Mouse (Mus musculus): ENCODE results near the gene Tkt.
A peak's percentile ranks its signal among the peaks of the same experiment; 100 is the strongest.
"Not testable (repeated sequence)": the region's sequence is repeated elsewhere in the genome, so short reads cannot be mapped to it uniquely, and the experiment has no call there.

Gene Tkt

DNA sequence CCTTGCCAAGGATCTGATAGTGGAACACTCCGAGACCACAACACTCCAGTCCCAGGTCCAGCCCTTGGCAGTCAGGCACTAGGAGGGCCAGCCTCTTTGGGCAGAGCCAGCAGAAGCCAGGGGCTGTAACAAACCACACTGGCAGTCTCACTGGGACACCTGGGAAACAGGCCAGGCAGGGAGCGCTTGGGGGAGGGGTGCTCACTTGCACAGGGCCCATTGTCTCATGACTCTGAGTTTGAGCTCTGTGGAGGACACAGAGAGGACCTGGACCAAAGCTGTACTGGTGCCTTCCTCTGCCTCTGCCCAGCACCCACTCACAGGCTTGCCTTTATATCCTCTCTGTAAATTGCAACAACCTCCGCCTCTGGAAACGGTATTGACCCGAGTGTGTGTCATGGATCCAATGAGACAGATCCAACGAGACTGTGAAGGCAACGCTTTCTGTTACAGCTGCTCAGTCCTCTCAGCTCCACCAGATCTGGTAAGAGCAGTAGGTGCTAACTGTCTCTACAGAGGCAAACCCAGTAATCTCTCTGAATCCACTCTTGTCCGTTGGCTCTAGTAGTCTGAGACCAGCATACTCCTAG, at the start of gene Tkt:
Gene Tkt, plus strand, starts transcription at position 229 of the 590 bp plus-strand sequence.
- peak; percentile 81 for DNase-seq (ENCODE audit: low spot score)

DNA sequence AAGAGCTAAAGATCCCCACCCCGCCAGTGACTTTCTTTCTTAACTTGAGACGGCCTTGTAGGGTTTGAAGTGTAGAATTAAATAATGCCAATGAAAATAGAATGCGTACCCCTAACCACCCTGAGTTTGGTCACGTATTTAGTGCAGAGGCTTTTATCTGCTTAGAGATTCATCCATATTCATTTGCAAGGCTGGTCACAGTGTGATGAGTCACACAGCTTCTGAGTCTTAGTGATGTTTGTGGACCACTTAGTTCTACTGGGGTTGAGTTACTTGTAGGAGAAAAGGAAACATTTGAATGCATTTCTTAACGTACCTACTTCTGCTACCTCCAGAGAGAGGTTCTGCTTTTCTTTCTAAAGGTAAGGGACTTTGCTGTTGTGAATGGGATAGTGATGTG, 43.2 kb upstream of the Tkt start:
- no peak for DNase-seq (ENCODE audit: low spot score)

DNA sequence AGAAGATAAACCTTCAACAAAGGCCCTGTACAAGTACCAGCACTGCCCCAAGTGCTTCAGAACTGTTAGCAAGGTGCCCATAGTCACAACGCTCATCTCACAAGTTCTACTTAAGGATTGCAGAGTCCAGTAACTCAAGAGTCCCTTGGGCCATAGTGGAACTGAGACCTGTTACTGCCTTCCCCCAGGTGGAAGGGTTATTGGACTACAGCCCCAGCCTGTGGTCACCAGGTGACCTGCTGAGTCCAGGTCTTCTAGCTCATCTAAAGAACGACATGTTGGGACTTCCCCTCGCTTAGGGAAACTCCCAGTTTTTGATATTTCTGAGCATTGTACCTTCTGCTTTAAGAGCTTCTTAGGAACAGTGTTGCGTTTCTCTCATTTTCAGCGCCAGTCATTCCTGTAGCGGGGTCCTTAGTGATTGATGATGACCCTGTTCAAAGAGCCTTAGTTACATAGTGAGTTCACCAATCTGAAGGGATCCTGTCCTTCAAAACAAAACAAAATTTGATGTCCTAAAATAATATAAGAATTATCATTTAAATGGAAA, 37.9 kb upstream of the Tkt start:
- no peak for DNase-seq (ENCODE audit: low spot score)

DNA sequence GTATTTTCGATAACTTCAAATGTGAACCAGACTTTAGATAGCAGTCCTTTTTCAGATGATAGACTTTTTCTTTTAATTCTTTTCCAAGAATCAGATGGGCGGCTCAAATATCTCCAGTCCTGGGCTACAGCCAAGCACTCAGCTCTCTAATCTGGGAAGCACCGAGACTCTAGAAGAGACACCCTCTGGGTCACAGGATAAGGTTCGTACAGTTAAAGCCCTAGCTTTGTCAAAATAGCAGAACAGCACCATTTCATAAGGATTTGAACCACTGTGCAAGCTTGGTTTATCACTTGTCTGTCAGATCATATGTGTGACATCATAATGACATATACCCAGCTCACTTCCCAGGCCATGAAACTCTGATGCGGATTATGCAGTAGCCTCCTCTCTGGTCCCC, 35.3 kb upstream of the Tkt start:
- DNase-seq (ENCODE audit: low spot score), result no peak

DNA sequence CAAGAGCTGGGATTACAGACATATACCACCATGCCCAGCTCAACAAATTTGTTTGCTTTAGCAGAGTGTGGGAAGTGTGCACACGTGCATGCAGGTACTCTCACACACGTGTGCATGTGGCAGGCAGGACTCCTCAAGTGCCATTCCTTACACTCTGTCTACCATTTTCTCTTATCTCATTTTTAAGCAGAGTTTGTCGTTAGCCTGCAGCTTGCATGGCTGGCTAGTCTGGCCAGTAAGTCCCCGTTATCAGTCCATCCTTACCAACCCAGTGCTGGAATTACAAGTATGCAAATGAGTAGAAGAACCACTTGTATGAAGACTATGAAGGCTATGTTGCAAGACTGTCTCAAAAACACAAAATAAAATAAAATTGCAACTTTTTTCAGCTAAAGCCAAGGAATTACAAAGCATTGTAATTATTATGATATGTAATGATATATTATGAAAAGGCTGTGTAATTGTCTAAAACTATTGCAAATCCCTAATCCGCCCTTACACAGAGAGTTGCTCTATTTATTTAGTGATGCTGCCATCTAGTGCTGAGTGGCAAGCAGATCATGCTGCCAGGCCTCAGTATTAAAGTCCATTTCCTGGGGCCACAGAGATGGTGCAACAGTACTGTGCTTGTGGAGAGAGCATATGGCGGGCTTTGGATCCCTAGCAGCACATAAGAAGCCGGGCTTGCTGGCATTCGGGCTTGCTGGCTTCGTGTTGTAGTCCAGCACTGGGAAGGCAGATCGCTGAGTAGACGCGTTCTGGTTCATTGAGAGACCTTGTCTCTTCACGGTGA, 32.0 kb upstream of the Tkt start:
- DNase-seq (ENCODE audit: low spot score), result no peak

DNA sequence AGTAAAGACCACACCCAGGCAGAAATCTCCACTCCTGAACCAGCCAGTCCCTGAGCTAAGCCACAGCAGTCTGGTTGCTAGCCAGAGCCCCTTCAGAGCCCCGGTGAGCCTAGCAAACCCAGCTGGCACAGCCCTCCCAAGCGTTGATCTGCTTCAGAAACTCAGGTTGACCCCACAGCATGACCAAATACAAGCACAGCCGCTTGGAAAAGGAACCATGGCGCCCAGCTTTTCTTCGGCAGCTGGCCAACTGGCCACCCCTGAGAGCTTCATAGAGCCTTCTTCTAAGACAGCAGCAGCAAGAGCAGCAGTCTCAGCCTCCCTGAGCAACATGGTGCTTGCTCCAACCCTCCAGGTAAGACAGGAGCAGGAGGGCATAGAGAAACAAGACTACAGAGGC, 28.8 kb upstream of the Tkt start:
- DNase-seq (ENCODE audit: low spot score), result no peak

DNA sequence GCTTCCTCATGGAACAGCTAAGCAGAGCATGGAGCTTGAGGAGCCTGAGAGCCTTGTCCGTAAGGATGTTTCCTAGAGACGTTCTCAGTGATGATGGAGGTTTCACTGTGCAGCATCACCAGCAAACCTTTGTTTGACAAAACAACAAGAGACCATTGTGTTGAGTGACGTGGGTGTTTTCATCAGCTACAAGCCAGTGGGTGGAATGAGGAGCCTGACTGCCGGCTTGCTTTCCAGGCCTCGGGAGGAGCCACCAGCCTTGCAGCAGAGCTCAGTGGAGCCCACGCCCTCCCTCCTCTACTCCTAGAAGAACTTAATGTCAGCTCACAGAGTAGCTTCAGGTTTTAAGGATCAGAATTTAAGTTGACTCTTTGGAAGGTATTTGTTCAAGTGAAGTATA, 24.8 kb upstream of the Tkt start:
- no peak for DNase-seq (ENCODE audit: low spot score)

DNA sequence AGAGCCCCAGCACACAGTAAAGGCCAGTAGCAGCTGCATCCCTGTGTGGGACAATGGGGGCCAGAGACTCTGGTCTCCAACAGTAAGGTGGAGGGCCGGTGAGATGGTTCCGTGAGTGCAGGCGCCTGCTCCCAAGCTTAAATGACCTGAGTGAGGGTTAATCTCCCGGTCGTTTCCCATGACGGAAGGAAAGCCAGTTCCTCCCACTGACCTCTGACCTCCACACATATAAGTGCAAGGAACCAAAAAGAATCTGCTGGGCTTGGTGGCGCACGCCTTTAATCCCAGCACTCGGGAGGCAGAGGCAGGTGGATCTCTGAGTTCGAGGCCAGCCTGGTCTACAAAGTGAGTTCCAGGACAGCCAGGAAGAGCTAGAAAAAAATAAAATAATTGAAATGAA, 19.8 kb upstream of the Tkt start:
- DNase-seq (ENCODE audit: low spot score), result no peak

DNA sequence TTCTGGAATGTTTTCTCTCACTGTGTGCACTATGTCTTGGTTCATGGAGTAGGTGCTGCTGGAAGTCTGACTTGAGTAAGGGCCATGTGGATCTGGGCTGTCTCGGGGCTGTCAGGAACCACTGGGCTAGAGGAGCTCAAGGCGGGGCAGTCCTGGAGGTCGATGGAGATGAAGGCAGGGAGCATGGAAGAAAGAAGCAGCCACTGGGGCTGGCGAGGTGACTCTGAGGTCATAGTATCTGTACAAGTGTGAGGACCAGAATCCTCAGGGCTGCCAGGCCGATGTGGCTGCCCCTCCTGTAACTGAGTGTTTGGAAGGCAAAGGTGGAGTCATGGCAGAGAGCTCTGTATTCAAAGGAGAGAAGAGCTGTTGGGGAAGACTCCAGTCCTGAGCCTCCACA, 19.2 kb upstream of the Tkt start:
- no peak for DNase-seq (ENCODE audit: low spot score)

DNA sequence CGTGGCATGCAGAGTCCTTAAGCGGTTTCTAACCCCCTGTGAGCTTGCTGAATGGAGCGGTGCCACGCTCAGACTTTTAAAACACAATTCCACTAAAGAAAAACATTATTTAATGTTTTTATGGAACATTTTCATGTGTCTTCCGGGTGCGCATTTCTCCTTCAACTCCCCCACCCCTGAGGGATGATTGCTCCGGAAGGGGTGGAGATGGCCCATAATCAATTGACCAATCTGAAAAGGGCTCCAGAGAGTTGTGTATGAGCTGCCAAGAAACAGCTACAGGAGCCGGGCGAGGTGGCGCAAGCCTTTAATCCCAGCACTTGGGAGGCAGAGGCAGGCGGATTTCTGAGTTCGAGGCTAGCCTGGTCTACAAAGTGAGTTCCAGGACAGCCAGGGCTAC, 18.7 kb upstream of the Tkt start:
- no peak for DNase-seq (ENCODE audit: low spot score)

DNA sequence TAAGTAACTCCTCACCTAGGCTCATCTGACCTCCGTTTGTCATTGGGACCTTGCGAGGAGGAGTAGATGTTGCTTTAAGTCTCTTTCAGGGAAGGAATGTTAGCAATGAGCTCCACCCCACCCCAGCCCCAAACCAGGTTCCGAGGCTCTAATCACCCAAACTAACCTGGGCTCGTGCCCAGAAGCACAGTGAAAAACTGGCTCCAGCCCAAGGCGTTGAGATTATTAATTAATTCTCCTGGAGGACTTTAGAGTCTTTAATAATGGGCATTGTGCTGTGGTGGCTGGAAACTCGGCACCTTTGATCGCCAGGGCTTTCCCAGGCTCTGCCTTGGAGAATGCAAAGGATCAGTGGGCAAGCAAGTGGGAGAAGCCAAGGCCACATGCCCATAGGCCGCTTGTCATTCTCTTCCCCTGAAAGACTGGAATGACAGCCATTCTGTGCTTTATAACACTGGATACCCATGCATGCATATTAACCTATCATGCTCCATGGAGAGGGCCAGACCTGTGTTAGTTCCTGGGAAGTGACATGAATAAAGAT, 17.4 kb upstream of the Tkt start:
- no peak for DNase-seq (ENCODE audit: low spot score)

DNA sequence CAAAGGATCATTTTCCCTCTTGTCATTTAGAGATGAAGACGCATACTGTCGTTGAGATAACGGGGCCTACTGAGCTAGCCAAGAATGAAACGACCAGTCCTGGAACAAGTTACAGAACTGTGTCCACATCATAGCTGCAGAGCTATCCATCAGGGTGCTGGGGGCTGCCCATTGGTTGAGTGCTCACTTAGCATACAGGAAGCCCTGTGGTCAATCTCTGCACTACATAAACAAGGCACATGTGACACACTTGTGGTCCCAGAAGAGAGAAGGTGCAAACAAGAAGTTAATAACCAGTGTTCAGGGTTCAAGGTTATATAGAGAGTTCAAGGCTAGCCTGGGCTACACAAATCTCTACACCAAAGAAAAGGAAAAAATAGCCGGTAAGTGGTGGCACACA, 16.7 kb upstream of the Tkt start:
- DNase-seq (ENCODE audit: low spot score), result no peak

DNA sequence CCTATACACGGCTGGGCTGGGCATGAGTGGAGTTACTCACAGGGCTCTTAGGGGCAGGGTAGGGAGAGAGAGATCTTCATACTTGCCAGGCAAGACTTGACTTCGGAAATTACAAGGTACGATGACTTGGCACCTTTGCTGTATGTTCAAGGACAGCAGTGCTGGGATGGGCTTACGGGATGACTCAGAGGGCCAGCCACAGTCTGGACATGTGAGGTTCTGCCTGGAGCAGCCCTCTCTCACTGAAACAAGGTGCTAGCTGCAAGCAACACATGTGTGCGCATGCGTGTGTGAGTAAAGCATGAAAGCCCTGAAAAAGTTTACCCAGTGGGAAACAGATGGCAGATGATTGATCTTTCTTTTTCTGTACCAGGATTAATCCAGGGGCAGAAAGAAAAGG, 16.3 kb upstream of the Tkt start:
- DNase-seq (ENCODE audit: low spot score), result no peak

DNA sequence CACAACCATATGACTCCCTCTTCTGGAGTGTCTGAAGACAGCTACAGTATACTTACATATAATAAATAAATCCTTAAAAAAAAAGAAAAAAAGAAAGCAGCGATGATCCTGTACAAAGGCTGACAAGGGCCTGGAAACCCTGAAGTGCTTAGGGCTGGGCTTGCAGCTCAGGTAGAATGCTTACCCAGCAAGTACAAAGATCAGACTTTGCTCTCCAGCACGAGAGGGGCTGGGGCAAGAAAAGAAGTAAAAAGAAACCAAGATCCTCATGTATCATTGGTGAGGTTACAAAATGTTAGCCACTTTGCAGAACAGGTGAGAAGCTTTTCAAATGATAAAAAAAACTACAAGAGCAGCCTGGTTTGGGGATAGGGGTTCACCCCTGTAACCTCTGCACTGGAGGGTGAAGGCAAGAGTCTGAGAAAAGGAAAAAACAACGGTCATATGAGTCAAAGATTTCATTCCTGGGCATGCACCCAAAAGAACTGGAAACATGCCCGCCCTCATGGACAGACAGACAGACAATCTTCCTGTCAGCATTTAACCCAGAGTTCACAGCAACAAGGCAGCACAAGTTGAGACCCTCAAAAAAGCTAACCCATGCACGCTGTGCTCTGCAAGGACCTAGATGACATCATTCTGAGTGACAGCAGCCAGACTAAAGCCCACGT, 14.2 kb upstream of the Tkt start:
- DNase-seq (ENCODE audit: low spot score), result no peak

DNA sequence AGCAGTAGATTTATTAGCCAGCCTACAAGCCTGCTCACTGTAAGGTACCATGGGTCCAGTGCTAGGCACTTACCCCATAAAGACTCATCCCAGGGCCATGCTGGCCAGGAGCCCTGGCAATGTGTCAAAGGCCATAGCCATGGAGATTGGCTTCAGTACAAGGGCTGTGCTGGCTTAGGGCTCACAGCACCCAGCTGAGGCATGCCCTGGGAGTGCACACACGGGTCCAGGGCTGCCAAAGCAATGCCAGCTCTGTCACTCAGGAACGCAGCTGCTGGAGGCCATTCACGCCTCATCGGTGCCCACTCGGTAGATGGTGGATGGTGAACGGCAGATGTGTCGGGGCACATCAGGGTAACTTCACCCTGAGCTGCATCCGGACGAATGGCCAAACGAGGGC, 6.6 kb upstream of the Tkt start:
- DNase-seq (ENCODE audit: low spot score), result peak; percentile 59

DNA sequence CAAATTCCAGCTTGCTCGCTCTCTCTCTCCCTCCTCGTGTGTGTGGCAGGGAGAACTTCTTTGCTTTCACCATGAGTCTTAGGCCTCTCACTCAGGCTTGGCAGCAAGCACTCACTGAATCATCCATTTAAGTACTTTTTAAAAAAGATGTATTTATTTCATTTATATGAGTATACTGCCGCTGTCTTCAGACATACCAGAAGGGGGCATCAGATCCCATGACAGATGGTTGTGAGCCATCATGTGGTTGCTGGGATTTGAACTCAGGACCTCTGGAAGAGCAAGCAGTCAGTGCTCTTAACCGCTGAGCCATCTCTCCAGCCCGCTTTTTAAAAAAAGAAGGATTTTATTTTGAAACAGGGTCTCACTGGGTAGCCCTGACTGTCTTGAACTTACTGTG, 4.8 kb upstream of the Tkt start:
- not testable (repeated sequence) for DNase-seq (ENCODE audit: low spot score)

DNA sequence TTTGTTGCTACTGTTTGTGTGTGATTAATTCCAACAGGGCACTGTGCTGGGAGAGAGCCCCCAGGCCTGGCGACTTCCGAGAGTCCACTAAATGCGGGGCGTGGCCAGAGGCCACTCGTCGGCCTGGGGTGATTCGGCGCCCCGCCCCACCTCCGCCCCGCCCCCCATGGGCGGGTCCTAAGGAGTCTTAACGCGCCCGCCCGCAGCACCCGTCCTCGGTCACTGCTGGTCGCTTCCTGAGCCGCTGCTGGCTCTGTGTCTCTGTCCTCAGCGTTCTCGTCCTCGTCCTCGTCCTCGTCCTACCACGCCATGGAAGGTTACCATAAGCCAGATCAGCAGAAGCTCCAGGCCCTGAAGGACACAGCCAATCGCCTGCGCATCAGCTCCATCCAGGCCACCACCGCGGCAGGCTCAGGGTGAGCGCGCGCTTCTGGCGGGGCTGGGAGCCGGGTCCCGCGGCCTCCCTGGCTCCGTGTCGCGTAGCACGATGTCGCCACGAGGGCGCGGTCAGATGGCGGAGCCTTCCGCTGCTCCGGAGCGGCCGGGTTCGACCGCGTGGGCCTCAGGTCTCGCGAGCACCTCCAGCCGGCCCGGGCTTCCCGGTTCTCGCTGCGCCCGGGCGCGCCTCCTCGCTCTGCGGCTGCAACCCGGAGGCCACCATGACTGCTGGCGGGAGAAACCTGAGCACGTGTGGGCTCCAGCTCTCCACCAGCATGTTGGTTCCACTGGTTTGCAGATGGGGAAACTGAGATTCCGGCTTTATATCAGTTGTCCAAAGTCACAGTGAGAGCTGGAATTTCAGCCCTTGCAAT, 1.0 kb downstream of the Tkt start:
- DNase-seq (ENCODE audit: low spot score), result peak; percentile 92

DNA sequence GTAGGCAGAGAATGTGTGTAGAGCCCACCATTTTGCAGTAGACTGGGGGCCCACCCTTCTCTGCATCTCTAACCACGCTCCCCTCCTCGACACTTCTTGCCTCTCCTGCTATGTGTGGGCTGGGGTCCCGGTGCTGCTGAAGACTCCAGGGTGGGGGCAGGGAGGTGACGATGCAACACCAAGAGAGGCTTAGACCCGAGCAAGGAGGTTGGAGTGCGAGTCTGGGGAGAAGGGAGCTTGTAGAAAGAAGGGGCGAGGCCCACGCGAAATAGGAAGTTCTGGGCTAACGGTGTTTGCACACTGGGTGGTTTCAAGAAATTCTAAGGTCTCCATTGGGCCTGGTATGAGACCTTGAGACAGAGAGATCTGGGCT, 1.6 kb downstream of the Tkt start:
- no peak for DNase-seq (ENCODE audit: low spot score)

DNA sequence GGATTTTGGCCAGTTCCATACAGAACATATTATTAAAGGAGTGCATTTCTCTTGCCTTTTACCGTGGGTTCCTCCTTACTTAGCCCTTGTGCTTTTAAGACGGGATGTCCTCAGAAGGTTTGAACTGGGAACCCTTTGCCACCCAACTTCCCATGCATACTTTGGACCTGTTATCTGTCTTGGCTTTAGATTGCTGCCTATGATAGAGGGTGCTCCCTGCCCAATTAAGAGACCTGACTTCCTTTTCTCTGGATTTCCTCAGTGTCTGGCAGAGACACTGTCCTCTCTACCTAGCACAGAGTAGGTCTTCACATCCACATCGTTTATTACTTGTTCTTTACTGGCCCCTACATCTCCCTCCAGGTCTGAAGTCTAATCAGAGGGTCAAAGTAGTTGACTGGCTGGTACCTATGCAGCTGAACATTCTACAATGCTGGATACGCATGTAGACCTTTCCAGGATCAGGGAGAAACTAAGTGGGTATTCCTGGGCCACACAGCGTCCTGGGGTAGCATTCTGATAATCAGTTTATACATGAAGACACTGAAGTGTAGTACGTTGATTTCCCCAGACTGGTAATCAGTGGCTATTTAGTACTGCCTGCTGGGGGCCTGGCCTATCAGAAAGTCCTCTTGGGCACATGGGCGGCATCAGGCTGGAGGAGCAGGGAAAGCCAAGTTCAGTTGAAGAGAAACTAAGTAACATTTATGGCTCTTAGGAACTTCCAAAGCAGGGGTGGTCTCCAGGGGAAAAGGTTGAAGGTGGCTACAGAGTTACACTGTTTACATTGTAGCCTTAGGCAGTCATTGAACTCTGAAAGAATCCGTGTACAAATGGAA, 2.3 kb downstream of the Tkt start:
- peak; percentile 72 for DNase-seq (ENCODE audit: low spot score)

DNA sequence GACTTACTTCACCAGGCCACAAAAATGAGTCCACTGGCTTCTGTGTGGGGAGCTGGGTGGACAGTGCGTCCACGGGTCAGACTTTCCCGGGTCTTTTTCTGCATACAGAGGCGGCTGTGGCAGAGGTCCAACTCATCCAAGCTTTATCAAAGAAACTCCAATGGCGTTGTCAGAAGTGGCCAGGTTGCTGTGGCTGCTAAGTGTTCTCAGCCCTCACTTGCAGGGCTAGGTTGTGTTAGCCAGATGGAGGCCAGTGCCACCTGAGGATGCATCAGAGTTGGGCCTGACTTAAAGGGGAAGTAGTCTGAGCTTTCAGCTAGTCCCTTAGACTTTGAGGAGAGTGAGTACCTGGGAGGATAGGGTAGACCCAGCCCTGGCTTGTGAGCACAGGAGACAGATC, 3.4 kb downstream of the Tkt start:
- DNase-seq (ENCODE audit: low spot score), result no peak

DNA sequence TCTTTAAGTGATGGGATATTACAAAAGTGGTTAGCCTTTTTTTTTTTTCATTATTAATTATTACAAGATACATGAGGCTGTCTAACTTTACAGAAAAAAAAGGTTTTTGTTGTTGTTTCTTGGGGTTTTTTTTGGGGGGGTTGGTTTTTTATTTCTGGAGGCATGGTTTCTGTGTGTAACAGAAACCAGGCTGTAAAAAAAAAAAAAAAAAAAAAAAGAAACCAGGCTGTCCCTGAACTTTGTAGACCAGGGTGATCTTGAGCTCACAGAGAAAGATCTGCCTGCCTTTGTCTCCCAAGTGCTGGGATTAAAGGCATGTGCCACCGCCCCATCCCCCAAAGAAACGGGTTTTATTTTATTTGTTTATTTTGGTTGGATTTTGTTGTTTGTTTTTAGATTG, 3.8 kb downstream of the Tkt start:
- no peak for DNase-seq (ENCODE audit: low spot score)

Data from testis, postnatal 14 days (tissue).